Mouse (Mus musculus) embryonic fibroblast, embryonic 13.5 days (primary cell): ENCODE measurements around the gene Arid4b.

Source experiments
- CTCF ChIP-seq: IDR thresholded peaks from 2 replicates; pipeline ENCODE4 v1.5.1; 2011; ENCODE audit warnings: mild to moderate bottlenecking, control low read depth, low read length, moderate library complexity, borderline replicate concordance; ENCODE audit not compliant: insufficient read depth
- POLR2A ChIP-seq: IDR thresholded peaks from 2 replicates; pipeline ENCODE4 v1.6.1; 2011; ENCODE audit warnings: low read depth, mild to moderate bottlenecking, control low read depth, low read length, moderate library complexity

- no peak for TF ChIP-seq POLR2A
- TF ChIP-seq CTCF, result no peak
Observed at GRCm38 (mm10) chr13:14245946-14246345, 182.9 kb downstream of the Arid4b start.
